Mouse (Mus musculus) heart, embryonic 10.5 days (tissue): ENCODE results near the gene Gpr35. TPM values are rescaled to one million over a fixed set of nuclear protein-coding genes. Genes with fewer than 3 reads are reported as not detected.

Experiments used
- DNase-seq: peaks from one replicate; pipeline ENCODE4 v3.0.0-alpha.2; 2017; ENCODE audit warnings: low spot score
- H3K27ac ChIP-seq: fragments of 300-500 bp; sonication (generic); 2 replicates; pipeline ENCODE4 v1.5.1; 2016; ENCODE audit warnings: mild to moderate bottlenecking
- H3K27me3 ChIP-seq: fragments of 300-500 bp; sonication (generic); 2 replicates; pipeline ENCODE4 v1.6.1; 2016; ENCODE audit warnings: mild to moderate bottlenecking; ENCODE audit not compliant: poor library complexity, insufficient read depth, severe bottlenecking
- H3K36me3 ChIP-seq: fragments of 300-500 bp; sonication (generic); 2 replicates; pipeline ENCODE4 v1.6.1; 2016; ENCODE audit warnings: mild to moderate bottlenecking, moderate library complexity
- H3K4me1 ChIP-seq: fragments of 300-500 bp; sonication (generic); 2 replicates; pipeline ENCODE4 v1.6.1; 2016; ENCODE audit warnings: mild to moderate bottlenecking
- H3K4me3 ChIP-seq: fragments of 300-500 bp; sonication (generic); 2 replicates; pipeline ENCODE4 v1.5.1; 2016; ENCODE audit warnings: mild to moderate bottlenecking, moderate library complexity
- H3K9me3 ChIP-seq: fragments of 300-500 bp; sonication (generic); 2 replicates; pipeline ENCODE4 v1.6.1; 2016; ENCODE audit warnings: mild to moderate bottlenecking, moderate library complexity
- WGBS: fragments of 180-500 bp; shearing (Covaris S2); methylation state at CpG from one replicate; pipeline ENCODE4 v1.1.7; 2016; 5-methylcytosine and 5-hydroxymethylcytosine counted together
- polyA plus RNA-seq: library from polyadenylated mRNA; unstranded; fragments of >200 nt; fragmentation: Nextera tagmentation; extraction: Ambion mirVana; gene quantifications from 2 replicates; pipeline ENCODE4 v1.2.1, GENCODE M21; 2016

Gene Gpr35
- polyA plus RNA-seq, 1 experiment from 2014 or later, result 0.20 TPM

DNA sequence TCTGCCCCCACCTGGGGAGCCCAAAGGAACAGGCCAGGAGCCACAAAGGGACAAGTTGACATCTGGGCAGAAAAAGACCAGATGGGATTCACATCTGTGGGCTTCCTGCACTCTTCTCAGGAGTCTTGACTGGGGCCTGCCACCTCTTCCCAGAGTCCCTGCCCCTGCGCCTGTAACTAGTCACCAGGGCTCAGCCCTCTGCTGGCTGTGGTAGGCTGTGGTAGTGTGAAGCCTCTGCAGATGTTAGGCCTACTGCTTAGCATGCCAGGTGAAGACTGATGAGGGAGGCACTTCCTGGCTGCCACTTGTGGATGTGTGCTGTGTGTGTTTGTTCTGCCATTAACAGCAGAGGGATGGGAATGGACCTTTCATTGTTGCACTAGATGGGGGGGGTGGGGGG, 38.4 kb upstream of the Gpr35 start:
- Histone ChIP-seq H3K4me3 (peak overlapping the region; percentile 91; the same call in 1 of the 2 replicates), H3K27me3 (peaks cover 18% of the 10 kb centered on the region; the same call in 1 of the 2 replicates), H3K27ac (0 out of 2 replicates have a peak overlapping the region, but pooled peaks have one; percentile 9), H3K36me3 (peaks cover 35% of the 10 kb centered on the region), H3K9me3 (no peaks in the 10 kb centered on the region), H3K4me1 (peaks cover 35% of the 10 kb centered on the region)
- WGBS, result 56% methylated on average over 1 of the region's 1 CpGs
- no peak for DNase-seq

- no peak overlapping the region for H3K27ac ChIP-seq
- H3K27me3 ChIP-seq, result peaks cover 4% of the 10 kb centered on the region; the same call in 1 of the 2 replicates
- WGBS, result 71% methylated on average over 4 of the region's 4 CpGs
- peaks cover 55% of the 10 kb centered on the region for H3K36me3 ChIP-seq
- no peak for DNase-seq
- no peak overlapping the region for H3K4me3 ChIP-seq
- peaks cover 27% of the 10 kb centered on the region for H3K4me1 ChIP-seq
- H3K9me3 ChIP-seq, result no peaks in the 10 kb centered on the region
Observed at GRCm38 (mm10) chr1:92914239-92914638, 36.4 kb upstream of the Gpr35 start.

GRCm38 (mm10) chr1:92914993-92915392, 35.7 kb upstream of the Gpr35 start:
- Histone ChIP-seq H3K4me3 (no peak overlapping the region), H3K9me3 (no peaks in the 10 kb centered on the region), H3K27me3 (no peaks in the 10 kb centered on the region), H3K36me3 (peaks cover 63% of the 10 kb centered on the region), H3K27ac (no peak overlapping the region), H3K4me1 (peaks cover 22% of the 10 kb centered on the region)
- WGBS, result 92% methylated on average over 11 of the region's 11 CpGs
- no peak for DNase-seq

DNA sequence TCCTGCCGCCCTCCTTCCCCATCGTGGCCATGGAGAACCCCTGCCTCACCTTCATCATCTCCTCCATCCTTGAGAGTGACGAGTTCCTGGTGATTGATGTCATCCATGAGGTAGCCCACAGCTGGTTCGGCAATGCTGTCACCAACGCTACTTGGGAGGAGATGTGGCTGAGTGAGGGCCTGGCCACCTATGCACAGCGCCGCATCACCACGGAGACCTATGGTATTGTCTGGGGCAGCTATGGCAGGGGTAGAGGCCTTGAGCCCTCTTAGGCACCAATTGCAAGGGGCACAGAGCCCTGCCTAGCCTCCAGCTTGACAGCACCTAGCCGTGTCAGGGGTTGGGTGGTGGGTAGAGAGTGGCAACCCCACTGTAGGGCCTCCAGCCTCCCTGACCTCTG, 33.9 kb upstream of the Gpr35 start:
- Histone ChIP-seq H3K4me3 (no peak overlapping the region), H3K27me3 (no peaks in the 10 kb centered on the region), H3K36me3 (peaks cover 70% of the 10 kb centered on the region), H3K27ac (no peak overlapping the region), H3K4me1 (peaks cover 13% of the 10 kb centered on the region), H3K9me3 (no peaks in the 10 kb centered on the region)
- 93% methylated on average over 9 of the region's 9 CpGs for WGBS
- no peak for DNase-seq

- Histone ChIP-seq H3K9me3 (no peaks in the 10 kb centered on the region), H3K27me3 (no peaks in the 10 kb centered on the region), H3K27ac (no peak overlapping the region), H3K4me1 (no peaks in the 10 kb centered on the region; the same call in 1 of the 2 replicates), H3K4me3 (no peak overlapping the region), H3K36me3 (peaks cover 66% of the 10 kb centered on the region)
- 94% methylated on average over 11 of the region's 11 CpGs for WGBS
- no peak for DNase-seq
Observed at GRCm38 (mm10) chr1:92919151-92919550, 31.5 kb upstream of the Gpr35 start.

GRCm38 (mm10) chr1:92919775-92920174, 30.9 kb upstream of the Gpr35 start:
- DNase-seq, result no peak
- WGBS, result 88% methylated on average over 12 of the region's 12 CpGs
- Histone ChIP-seq H3K27me3 (no peaks in the 10 kb centered on the region), H3K27ac (no peak overlapping the region), H3K4me3 (no peak overlapping the region), H3K36me3 (peaks cover 60% of the 10 kb centered on the region), H3K4me1 (no peaks in the 10 kb centered on the region), H3K9me3 (no peaks in the 10 kb centered on the region)

DNA sequence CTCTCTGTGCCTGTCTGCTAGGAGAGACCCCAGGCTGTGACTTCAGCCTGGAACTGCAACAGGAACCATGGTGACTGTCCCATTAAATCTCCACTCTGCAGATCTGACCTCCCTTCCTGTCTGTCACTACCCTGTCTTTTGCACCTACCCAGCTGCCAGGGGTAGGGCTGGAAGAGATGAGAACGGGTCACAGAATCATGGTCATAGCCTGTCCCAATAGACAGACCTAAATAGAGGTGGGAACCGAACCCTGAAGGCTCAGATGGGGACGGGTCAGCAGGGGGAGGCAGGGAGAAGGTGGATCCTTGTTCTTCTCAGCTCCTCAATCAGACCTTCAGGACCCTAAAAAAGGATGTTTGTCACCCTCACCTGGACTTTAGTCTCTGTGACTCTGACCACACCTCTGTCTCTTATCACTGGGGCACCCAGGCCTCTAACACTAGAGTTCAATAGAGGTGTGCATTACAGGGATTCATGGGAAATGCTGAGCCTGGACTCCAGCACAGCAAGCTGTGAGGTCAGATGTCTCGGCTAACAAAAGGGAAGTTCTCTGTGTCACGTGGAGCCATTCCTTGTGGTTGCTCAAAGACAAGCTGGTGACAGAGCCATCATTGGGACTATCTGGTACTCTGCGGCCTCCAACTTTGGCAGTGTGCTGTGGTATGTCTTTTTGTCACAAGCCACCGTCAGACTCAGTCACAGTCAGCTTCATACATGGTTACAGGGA, 30.0 kb upstream of the Gpr35 start:
- H3K27ac ChIP-seq, result no peak overlapping the region
- H3K27me3 ChIP-seq, result no peaks in the 10 kb centered on the region
- no peak overlapping the region for H3K4me3 ChIP-seq
- no peaks in the 10 kb centered on the region for H3K9me3 ChIP-seq
- 76% methylated on average over 7 of the region's 7 CpGs for WGBS
- no peaks in the 10 kb centered on the region for H3K4me1 ChIP-seq
- H3K36me3 ChIP-seq, result peaks cover 51% of the 10 kb centered on the region
- no peak for DNase-seq

DNA sequence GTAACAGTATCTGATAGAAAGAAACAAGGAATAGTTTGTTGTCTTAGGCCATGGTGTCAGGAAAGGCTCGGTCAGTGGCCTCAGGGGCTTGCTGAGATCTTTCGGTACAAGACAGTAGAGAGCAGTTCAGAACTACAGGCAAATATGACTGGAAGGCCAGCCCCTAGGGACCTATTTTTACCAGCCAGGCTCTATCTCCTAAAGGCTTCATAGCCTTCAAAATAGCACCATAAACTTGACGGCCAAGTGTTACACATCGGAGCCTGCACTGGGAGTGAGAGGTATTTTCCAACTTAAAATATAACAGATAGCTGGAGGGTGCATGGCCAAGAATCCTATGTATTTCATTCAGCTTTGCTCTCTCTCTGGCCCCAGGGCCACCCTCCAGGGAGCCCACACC, 29.2 kb upstream of the Gpr35 start:
- Histone ChIP-seq H3K4me1 (no peaks in the 10 kb centered on the region), H3K9me3 (no peaks in the 10 kb centered on the region), H3K27me3 (no peaks in the 10 kb centered on the region), H3K4me3 (no peak overlapping the region), H3K36me3 (peaks cover 43% of the 10 kb centered on the region), H3K27ac (no peak overlapping the region)
- DNase-seq, result no peak
- 75% methylated on average over 4 of the region's 4 CpGs for WGBS

DNA sequence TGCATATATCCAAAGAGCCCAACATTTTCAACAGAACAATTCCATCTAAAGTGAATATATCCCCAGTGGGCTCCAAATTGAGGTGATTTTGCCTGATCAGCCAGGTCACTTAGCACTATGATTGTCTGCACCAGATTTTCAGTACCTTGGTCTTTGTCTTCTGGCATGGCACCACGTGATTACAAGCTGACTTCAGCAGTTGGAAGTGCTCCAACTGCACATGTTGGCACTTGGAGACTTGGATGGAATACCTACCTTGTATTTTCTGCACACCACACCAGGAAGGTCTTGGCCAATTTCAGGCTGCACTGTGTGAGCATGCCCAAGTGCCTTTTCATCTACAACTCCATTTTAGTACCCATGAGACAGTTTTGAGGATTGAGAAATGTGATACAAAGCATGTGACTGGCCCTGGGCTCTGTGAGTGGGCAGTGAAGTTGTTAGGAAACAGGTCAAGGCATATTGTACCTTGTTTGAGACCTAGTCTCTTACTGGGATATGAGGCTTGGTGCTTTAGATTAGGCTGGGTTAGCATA, 20.4 kb upstream of the Gpr35 start:
- Histone ChIP-seq H3K4me1 (peaks cover 13% of the 10 kb centered on the region), H3K36me3 (no peaks in the 10 kb centered on the region), H3K27me3 (peaks cover 18% of the 10 kb centered on the region; the same call in 1 of the 2 replicates), H3K4me3 (no peak overlapping the region), H3K27ac (no peak overlapping the region), H3K9me3 (no peaks in the 10 kb centered on the region)
- DNase-seq, result no peak
- 27% methylated on average over 1 of the region's 1 CpGs for WGBS

- Histone ChIP-seq H3K4me3 (peak overlapping the region; percentile 88), H3K27me3 (peaks cover 18% of the 10 kb centered on the region; the same call in 1 of the 2 replicates), H3K27ac (peak overlapping the region; percentile 93), H3K4me1 (peaks cover 24% of the 10 kb centered on the region), H3K36me3 (peaks cover 9% of the 10 kb centered on the region; the same call in 1 of the 2 replicates), H3K9me3 (no peaks in the 10 kb centered on the region)
- no peak for DNase-seq
- 75% methylated on average over 4 of the region's 4 CpGs for WGBS
Observed at GRCm38 (mm10) chr1:92933611-92934010, 17.1 kb upstream of the Gpr35 start.

DNA sequence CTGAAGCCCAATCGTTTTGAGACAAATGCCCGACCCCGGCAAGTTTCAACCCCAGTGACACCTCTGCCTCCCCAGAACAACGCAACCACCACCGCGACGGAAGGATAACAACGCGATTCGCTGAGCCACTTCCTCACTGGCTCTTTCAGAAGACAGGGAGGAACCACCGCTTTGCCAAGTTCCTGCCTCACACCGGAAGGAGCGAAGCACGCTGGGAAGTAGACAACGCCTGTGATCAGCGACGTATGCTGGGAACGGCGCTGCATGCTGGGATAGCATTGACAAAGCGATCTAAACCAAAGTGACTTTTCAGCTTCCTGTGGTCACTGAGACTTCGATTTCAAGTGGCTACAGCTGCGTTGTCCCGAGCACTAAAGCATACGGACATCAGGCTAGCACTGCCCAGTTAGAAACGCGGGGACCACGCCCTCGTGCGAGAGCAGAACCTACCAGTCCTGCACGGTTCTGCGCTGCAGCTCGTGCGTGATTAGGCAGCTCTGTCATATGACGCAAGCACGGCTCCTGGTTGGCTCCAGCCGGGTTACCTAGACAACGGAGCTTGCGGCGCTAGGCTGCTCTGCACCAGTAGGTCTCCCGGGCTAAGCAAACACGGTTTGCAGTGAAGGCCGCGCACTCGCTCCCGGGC, 16.4 kb upstream of the Gpr35 start, which contains the start of gene Capn10:
Capn10 (plus strand) TSS at position 195 of the 646 bp plus-strand sequence.
- Histone ChIP-seq H3K9me3 (no peaks in the 10 kb centered on the region), H3K4me1 (peaks cover 24% of the 10 kb centered on the region), H3K27me3 (peaks cover 12% of the 10 kb centered on the region; the same call in 1 of the 2 replicates), H3K36me3 (peaks cover 16% of the 10 kb centered on the region), H3K27ac (peak within 1 kb of the TSS; percentile 93), H3K4me3 (peak within 1 kb of the TSS; percentile 88)
- WGBS, result under 1% methylated on average over 45 of the region's 45 CpGs
- peak; percentile 99 for DNase-seq

- H3K9me3 ChIP-seq, result no peaks in the 10 kb centered on the region
- peaks cover 24% of the 10 kb centered on the region for H3K4me1 ChIP-seq
- 23% methylated on average over 10 of the region's 10 CpGs for WGBS
- DNase-seq, result no peak
- peaks cover 26% of the 10 kb centered on the region for H3K36me3 ChIP-seq
- peaks cover 7% of the 10 kb centered on the region; the same call in 1 of the 2 replicates for H3K27me3 ChIP-seq
- peak overlapping the region; percentile 88 for H3K4me3 ChIP-seq
- H3K27ac ChIP-seq, result peak overlapping the region; percentile 93
Observed at GRCm38 (mm10) chr1:92935054-92935962, 15.4 kb upstream of the Gpr35 start.
